Mouse (Mus musculus) frontal cortex, postnatal 25 days (tissue): ENCODE measurements at regions not wholly inside any gene's neighbourhood (a gene's known extent, or its start where the extent isn't known, plus 50 kb on each side); places are given as distances from the start of the nearest gene placed in this dataset.

ENCODE experiments used
- DNase-seq, 2 experiments: peaks; one replicate each; pipeline ENCODE4 v3.0.0; 2022; ENCODE audit warnings: low spot score in 2 of 2

DNA sequence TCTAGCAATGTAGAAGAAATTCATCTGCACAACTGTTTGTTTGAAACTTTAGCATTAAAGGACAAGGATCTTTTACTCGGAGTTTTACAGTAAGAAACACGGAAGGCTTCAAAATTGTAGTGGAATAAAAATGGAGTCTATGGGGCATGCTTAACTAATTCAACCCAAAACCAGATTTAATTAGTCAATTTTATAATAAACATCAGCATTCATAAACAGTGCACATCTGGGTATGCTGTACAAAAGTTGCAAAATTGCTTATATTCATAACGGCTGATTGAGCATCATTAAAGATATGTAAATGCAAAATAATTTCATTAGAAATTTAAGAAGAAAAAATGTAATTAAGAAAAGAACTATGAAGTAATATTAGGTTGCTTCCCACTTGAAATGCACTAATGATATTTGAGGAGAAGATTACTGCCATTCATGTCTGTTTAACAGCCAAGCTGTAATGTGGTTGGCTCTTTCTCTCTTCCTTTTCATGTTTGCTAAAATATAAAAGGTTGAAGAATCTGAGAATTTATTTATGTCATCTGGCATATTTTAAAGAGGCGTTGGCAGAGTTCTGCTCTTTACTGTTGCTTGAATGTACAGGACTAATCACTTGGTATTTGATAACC is 1037.3 kb downstream of the Fam181b start:
- no peak for DNase-seq

DNA sequence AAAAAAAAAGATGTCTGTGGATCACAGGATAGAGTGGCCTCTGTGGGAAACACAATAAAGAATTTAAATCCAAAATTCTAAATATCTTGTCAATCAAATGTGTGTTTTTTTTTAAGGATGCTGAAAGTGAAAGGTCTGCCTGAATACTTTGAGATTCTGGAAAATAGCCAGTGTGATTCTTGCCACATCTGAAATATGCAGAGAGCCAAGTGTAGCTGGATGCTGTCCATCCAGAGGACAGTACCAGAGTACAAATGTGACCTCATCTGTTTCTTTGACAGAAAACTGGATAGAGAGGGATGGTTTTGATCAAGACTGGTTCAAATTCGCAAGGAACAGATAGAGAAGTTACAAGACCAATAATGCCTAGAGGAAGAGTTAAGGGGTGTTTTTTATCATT is 1044.1 kb downstream of the Fam181b start:
- DNase-seq, result no peak

DNA sequence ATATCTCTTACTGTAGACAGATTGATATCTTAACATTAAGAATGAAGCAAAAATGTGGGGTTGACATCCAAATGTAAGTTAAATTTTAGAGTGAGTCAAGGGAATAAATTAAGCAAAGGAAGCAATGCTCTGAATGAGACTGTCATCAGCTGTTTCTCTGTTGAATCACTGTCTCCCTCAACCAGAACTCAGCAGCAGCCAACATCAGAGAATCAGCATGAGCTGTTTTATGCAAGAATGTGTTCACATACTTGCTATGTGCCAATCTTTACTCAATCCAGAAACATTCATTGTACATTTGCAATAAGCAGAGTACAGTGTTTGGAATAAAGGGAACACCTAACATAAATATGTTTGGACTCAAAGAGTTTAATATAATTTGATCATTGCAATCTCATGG is 1074.6 kb downstream of the Fam181b start:
- no peak for DNase-seq

DNA sequence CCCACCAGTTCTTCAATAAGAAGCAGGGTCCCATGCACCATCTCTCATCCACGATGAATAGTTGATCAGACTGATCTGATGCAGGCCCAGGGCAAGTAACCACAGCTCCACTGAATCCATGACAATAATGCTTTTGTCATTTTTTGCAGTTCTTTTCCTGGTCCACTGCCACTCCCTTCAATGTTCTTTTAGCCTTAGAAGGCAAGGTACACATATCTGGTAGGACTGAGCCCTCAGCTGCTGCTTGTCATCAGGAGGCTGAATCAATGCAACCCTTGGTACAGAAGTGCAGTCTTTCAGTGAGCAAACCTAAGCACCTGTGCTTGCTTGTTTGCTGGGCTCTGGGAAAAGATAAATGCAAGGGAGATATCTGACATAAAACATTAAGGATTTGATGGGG is 1075.8 kb downstream of the Fam181b start:
- DNase-seq, result no peak

DNA sequence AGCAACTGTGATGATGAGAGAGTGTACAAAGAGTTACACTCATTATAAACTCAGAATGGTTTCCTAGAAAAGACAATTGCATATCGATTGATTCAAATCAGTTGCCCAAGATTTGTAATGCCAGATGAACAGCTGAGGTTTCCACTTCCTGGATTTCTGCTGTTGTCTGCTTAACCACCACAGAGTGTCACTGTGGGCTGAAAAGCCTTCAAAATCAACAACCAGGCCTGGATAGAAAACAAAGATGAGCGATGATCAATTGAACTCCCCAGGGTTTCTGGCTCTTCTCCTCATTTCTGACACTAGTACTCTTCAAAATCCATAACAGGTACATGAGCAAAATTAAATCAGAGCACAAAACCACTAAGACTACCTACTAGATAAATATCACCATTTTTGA is 1100.4 kb downstream of the Fam181b start:
- DNase-seq, result no peak

DNA sequence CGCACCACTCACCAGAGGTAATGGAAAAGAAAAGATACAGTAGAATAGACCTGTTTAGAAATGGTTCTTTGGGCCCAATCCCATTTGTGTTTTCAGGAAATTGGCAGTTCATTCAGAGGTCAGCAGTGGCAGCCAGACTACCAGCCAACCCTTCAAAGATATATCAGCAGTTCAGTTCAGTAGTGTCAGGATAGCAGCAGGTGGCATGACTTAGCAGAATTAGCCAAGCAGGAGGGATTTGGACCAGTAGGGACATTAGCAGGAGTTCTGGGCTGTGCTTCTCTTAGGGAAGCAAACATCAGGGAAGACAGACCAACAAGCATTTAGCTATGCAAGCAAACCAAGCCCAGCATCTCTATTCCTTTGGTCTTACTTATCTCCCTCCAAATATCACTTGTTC is 1132.7 kb downstream of the Fam181b start:
- DNase-seq, result no peak

DNA sequence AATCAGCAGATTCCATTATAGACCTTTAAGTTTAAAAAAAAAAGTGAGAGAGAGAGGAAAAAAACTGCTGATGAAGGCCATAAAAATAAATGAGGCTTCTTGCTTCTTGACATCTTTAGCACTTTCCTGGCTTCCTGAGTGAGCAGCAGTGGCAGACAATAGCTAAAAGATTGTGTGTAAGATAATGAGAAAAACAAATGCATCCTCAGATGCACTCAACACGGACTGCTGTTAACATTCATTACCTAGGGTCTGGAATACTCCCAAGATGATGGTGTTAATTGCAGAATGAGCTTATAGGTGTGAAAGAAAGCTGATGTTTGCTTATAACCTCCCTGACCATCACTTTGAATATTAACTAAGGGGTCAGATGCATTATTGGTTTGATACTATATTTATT is 1147.8 kb downstream of the Fam181b start:
- DNase-seq, result no peak

DNA sequence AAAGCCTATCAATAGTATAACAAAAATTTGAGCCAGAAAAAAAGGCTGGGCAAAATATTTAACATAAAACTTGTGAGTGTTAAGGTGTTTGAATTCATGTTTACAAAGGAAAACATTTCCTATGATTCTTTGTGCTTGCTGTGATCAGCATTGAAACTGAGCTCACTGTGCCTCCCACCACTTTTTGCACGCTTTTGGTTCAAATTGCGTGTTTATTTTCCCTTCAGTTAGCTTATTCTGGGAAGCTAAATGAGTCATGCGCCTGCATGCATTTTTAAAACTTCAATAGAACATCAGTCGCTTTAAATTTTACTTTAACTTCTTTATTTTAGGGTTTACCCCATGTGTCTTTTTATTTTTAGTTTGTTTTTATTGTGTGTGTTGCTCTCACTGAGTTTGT is 1154.0 kb downstream of the Fam181b start:
- DNase-seq, result peak in 1 of 2 experiments; percentile 4

DNA sequence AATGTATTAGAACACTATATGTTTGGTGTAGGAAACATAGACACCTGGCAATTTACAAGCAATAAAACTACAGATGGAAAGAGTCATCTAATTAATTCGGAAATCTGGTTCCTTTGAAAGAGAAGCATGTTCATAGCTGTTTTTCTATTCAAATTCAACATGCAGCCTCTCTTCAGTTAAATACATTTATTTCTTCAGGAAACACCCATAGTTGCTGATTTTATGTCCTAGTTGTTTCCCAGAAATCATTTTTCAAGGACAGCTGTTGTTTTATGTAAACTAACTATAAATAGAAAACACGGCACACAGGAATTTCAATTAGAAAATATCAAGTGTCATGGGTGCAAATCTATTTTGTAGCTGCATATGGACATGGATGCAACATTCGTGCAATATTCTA is 1169.8 kb downstream of the Fam181b start:
- no peak for DNase-seq

DNA sequence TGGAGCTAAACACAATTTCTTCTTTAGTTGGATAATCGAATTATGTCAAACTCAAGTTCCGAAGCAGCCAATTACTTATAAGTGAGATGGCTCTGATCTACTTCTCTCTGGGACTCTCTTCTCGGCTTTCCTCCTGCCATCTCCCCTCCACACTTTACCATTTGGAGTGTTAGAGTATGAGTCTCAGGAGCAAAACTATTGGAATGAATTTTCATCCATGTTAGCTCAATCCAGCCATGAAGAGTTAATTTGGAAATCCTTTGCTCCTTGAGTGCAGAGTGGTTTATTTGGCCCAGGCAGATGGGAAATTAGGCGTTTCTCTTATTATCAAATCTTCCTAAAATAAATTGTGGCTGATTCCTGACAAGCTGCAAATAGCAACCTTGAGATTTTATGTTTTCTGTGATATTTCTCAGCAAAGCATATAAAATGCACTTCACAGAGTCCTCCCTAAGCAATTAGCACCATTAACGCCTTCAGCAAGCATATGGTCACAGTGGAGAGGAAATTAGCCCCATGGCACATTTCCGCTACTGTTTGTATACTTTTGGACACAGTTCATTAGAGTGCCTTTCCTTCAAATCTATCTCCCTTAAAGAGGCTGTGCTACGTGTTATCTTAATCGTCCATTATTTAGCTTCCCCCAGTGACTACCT is 1189.1 kb downstream of the Fam181b start:
- no peak for DNase-seq

DNA sequence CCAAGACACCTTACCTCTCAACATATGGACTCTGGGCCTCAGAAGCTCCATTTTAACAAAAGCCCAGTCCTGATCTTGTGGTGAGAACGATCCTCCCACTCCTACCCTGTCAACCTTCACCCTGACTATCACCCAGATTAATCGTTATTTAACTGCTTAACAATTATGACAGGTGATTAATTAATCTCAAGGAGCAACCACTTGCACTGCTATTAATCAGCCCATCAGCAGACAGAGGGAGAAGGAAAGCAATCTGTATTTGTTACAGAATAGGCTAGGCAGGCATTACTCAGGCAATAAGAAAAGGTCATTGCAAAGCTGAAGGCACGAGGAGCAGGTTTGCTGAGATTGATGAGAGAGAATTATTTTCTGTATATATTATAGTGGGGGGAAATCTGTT is 1201.9 kb downstream of the Fam181b start:
- no peak for DNase-seq

DNA sequence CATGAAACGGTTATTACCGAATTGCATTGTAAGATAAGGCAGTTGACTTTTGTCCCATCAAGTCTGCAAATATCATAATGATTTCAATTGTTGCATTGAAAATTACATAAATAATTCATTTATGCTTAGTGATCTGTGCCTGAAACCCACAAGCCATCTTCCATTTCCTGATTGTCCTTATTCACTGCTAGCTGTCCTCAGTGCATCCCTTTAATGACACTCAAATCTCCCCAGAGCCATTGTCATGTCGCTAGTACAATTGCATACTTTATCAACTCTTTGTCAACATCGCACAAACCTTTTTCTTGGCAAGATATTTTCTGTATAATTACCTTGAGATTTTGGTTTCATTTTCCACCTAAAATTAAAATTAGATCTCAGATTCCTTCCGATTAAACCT is 1202.3 kb downstream of the Fam181b start:
- DNase-seq, result no peak

DNA sequence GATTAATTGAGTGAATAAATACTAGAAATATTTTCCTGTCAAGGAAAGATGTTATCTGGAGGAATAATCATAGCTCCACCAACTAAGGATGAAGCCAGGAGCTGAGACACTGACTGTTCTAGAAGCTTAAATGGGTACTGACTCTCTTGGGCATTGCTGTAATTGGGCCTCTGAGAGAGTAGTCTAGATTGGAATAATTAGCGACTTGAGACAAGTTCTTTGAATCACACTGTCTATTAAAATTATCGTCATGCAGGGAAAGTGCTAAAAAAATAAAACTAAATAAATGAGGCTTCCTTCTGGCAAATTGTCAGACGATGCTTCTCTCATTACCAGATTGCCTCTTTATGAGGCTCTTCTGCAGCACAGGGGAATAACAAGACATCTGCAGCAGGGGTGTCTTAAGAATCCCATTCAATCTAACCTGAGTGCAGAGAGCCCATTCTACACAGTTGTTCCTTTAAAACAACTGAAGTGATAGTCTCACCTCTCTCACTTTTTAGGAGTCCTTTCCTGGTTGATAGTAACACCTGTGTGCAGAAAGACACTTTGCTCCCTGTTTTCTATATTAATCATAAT is 1203.5 kb downstream of the Fam181b start:
- DNase-seq, result no peak

DNA sequence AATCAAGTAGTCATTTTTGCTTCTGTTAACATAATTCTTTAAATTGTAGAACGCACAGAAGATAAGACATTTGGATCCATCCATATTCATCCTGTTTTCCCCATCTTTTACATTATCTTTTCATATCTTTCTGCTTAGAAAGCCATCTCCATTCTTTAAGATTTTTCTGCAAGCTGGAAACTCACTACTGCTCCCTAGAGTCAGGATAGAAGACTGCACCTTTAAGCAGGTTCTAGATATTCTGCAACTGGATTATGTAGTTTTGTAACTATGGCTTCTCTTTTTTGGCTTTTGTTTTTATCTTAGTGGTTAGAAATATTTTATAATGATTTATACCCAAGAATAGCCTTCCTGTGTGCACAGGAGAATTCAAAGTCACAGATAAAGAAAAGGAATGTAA is 1225.9 kb downstream of the Fam181b start:
- DNase-seq, result no peak

DNA sequence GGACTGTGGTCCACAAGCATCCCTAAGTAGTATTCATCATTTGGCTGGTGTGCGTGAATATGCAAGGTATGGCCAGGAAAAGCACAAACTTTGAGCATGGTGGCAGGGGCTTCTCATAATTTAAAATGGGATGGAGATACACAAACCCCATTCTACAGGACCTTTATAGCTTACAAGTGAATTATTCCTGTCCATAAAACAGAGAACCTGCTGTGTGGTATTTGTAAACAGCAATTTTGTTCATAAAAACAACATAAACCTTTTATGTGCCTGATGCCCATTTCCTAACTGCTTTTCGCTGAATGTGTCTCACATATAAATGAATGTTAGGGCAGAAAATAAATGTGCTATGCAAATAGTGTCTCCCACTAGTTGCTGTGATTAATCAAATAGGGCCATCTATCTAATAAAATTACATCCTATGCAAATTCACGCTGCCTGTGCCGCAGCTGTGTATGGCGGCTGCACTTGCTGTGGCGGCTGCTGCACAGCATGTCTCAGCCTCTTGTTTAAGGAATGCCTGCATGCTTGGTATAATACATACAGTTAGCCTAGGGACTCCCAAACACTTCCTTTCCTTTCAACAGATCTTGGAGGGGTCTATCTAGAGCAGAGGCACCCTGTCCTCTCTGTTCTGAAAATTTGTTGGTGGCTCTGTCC is 1235.4 kb downstream of the Fam181b start:
- DNase-seq, result no peak

DNA sequence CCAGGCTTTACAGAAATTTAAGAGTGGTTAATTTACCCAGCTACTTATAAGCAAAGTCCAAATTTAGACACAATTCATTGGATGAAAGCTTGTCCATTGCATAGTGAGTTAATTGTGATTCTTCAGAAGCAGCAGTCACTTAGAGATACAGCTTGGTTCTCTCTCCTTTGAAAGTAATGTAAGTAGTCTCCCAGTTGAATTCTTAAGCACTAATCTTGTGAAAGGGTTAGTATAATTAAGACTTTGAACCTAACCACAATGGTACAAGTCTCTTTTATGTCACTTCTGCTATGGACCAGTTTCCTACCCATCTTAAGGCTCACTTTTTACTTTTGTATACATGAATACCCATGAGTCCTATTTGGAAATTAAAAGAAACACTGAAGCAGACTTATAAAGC is 1252.9 kb downstream of the Fam181b start:
- no peak for DNase-seq
